Mouse (Mus musculus): ENCODE measurements at regions not wholly inside any gene's neighbourhood (a gene's known extent, or its start where the extent isn't known, plus 50 kb on each side); places are given as distances from the start of the nearest gene placed in this dataset.
A peak's percentile ranks its signal among the peaks of the same experiment; 100 is the strongest.

GRCm38 (mm10) chr1:61187381-61188100, 209.8 kb downstream of the Icos start:
- H3K4me3 ChIP-seq (ENCODE audit: insufficient read depth, low read depth, low read length) = no peak overlapping the region
- no peak overlapping the region for H3K27ac ChIP-seq (replicated peaks; ENCODE audit: low read depth, low read length)
- peaks cover 6% of the 10 kb centered on the region; the same call in 1 of the 2 replicates for H3K4me1 ChIP-seq (ENCODE audit: control insufficient read depth, insufficient read depth, insufficient read length, low read length)

GRCm38 (mm10) chr1:61190921-61191320, 213.2 kb downstream of the Icos start:
- H3K4me1 ChIP-seq (ENCODE audit: control insufficient read depth, insufficient read depth, insufficient read length, low read length) = peaks cover 6% of the 10 kb centered on the region; the same call in 1 of the 2 replicates
- no peak overlapping the region for H3K27ac ChIP-seq (replicated peaks; ENCODE audit: low read depth, low read length)
- no peak overlapping the region for H3K4me3 ChIP-seq (ENCODE audit: insufficient read depth, low read depth, low read length)

DNA sequence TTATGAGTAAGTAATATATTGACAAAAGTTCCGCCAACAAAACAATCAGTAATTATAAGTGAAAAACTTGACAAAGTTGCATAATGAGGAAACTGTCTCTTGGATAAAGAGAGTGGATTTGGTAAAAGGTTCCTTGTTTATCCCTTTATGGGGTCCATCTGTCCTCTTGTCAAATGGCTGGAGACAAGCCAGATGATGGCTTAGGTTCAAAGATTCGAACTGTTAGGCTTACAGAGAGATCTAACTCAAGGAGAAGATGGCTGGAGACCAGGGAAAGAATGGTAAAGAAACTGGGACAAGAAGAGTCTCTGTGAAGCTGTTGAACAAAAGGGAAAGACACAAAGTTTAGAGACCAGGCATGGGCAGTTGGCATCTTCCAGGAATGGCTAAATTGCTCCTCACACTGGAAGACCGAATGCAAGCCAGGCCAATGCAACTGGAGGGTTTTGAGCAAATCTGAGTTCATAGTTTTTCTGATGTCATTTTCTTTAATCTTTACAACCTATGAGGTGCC, 220.9 kb downstream of the Icos start:
- H3K27ac ChIP-seq (replicated peaks; ENCODE audit: low read depth, low read length) = no peak overlapping the region
- no peak overlapping the region for H3K4me3 ChIP-seq (ENCODE audit: insufficient read depth, low read depth, low read length)
- H3K4me1 ChIP-seq (ENCODE audit: control insufficient read depth, insufficient read depth, insufficient read length, low read length) = peaks cover under 1% of the 10 kb centered on the region; the same call in 1 of the 2 replicates

DNA sequence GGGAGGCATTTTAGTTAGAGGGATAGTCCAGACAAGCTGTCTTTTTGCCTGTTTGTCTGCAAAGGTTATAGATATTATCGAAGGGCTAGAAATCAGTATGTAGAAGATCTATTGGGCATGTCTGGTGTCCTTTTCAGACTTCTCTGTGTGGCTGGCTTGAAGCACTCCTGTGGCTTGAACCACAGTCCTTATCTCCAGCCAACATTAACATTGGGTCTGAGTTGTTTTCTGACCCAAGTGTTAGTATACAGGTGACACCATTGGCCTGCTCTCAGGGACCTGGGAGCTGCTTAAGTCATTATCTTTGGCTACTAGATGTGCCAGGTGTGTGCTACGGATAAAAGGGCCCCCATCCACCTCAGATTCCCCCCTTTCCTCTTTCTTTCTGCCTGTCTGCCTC, 223.3 kb downstream of the Icos start:
- Histone ChIP-seq H3K4me1 (ENCODE audit: control insufficient read depth, insufficient read depth, insufficient read length, low read length) (peaks cover 12% of the 10 kb centered on the region; the same call in 1 of the 2 replicates), H3K4me3 (ENCODE audit: insufficient read depth, low read depth, low read length) (no peak overlapping the region), H3K27ac (replicated peaks; ENCODE audit: low read depth, low read length) (no peak overlapping the region)

GRCm38 (mm10) chr1:61202079-61202478, 224.4 kb downstream of the Icos start:
- no peak overlapping the region for H3K27ac ChIP-seq (replicated peaks; ENCODE audit: low read depth, low read length)
- peaks cover 15% of the 10 kb centered on the region; the same call in 1 of the 2 replicates for H3K4me1 ChIP-seq (ENCODE audit: control insufficient read depth, insufficient read depth, insufficient read length, low read length)
- no peak overlapping the region for H3K4me3 ChIP-seq (ENCODE audit: insufficient read depth, low read depth, low read length)

DNA sequence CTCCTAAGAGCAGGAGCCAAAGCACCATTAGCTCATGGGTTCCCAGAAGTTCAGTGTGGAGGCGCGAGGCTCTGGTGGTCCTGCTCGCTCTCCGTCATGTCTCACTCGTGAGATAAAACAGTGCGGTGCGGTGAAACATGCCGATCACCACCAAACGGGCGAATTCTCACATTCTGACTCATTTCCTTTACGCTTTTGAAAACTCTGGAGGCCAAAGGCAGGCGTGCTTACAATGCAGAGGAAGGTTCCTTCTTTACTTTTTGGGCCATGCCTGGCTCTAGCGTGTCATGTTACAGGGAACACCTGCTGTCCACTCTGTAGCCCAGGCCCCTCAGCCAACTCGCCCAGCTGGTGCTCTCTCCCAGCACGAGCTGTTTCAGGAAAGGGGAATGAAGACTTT, 225.4 kb downstream of the Icos start:
- no peak overlapping the region; the same call in 1 of the 2 replicates for H3K4me3 ChIP-seq (ENCODE audit: insufficient read depth, low read depth, low read length)
- peak overlapping the region; percentile 62 for H3K27ac ChIP-seq (replicated peaks; ENCODE audit: low read depth, low read length)
- H3K4me1 ChIP-seq (ENCODE audit: control insufficient read depth, insufficient read depth, insufficient read length, low read length) = peaks cover 15% of the 10 kb centered on the region; the same call in 1 of the 2 replicates

DNA sequence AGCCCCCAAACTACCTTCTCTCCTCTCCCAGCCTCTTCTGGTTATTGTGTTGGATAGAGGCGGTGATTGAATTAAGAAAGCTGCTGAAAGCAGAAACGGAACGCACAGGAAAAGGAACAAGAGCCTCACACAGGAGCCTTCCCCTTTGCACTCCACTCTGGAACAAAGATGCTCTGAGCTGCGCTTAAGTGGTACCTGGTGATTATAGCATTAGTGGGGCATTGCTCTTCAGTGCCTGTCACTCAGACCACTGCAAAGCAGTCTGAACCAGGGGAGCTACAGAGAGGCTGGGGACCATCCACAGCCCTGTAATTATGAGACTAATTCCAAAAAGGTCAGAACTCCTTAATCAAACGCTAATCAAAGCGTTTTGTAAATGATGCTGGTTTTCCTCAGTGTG, 225.9 kb downstream of the Icos start:
- H3K27ac ChIP-seq (replicated peaks; ENCODE audit: low read depth, low read length) = peak overlapping the region; percentile 78
- H3K4me3 ChIP-seq (ENCODE audit: insufficient read depth, low read depth, low read length) = no peak overlapping the region
- H3K4me1 ChIP-seq (ENCODE audit: control insufficient read depth, insufficient read depth, insufficient read length, low read length) = peaks cover 15% of the 10 kb centered on the region; the same call in 1 of the 2 replicates

- no peak overlapping the region for H3K4me3 ChIP-seq (ENCODE audit: insufficient read depth, low read depth, low read length)
- no peak overlapping the region for H3K27ac ChIP-seq (replicated peaks; ENCODE audit: low read depth, low read length)
- H3K4me1 ChIP-seq (ENCODE audit: control insufficient read depth, insufficient read depth, insufficient read length, low read length) = peaks cover 15% of the 10 kb centered on the region; the same call in 1 of the 2 replicates
These were observed 227.4 kb downstream of the Icos start for GRCm38 (mm10) chr1:61205137-61205536.

GRCm38 (mm10) chr1:61206861-61207380, 229.2 kb downstream of the Icos start:
- no peak overlapping the region for H3K4me3 ChIP-seq (ENCODE audit: insufficient read depth, low read depth, low read length)
- peak overlapping the region; percentile 99 for H3K27ac ChIP-seq (replicated peaks; ENCODE audit: low read depth, low read length)
- H3K4me1 ChIP-seq (ENCODE audit: control insufficient read depth, insufficient read depth, insufficient read length, low read length) = peaks cover 15% of the 10 kb centered on the region; the same call in 1 of the 2 replicates

- no peak overlapping the region for H3K4me3 ChIP-seq (ENCODE audit: insufficient read depth, low read depth, low read length)
- peaks cover 15% of the 10 kb centered on the region; the same call in 1 of the 2 replicates for H3K4me1 ChIP-seq (ENCODE audit: control insufficient read depth, insufficient read depth, insufficient read length, low read length)
- H3K27ac ChIP-seq (replicated peaks; ENCODE audit: low read depth, low read length) = no peak overlapping the region
These were observed 230.7 kb downstream of the Icos start for GRCm38 (mm10) chr1:61208386-61208785.

DNA sequence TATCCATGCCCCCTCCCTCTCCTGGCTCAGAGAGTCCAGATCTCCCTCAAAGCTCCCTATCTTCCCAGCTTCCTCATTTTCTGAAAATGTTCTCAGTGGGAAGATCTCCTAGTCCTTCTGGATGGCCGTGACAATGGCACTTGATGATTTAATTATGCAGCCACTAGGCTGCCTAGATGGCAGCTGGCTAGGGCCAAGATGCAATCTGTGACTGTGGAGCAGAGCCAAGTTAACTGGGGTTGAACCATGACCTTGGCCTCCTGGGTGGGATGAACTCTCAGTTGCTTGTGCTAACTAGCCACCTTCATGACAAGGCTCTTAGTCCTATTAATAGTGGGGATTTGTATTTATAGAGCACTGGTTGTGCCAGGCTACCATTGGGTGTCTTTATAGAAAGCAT, 243.4 kb downstream of the Icos start:
- no peak overlapping the region for H3K27ac ChIP-seq (replicated peaks; ENCODE audit: low read depth, low read length)
- no peak overlapping the region for H3K4me3 ChIP-seq (ENCODE audit: insufficient read depth, low read depth, low read length)
- H3K4me1 ChIP-seq (ENCODE audit: control insufficient read depth, insufficient read depth, insufficient read length, low read length) = no peaks in the 10 kb centered on the region

- no peak overlapping the region for H3K27ac ChIP-seq (replicated peaks; ENCODE audit: low read depth, low read length)
- no peak overlapping the region for H3K4me3 ChIP-seq (ENCODE audit: insufficient read depth, low read depth, low read length)
- peaks cover 2% of the 10 kb centered on the region; the same call in 1 of the 2 replicates for H3K4me1 ChIP-seq (ENCODE audit: control insufficient read depth, insufficient read depth, insufficient read length, low read length)
These were observed 251.2 kb downstream of the Icos start for GRCm38 (mm10) chr1:61228942-61229341.

GRCm38 (mm10) chr1:61233001-61233400, 255.3 kb downstream of the Icos start:
- Histone ChIP-seq H3K4me3 (ENCODE audit: insufficient read depth, low read depth, low read length) (no peak overlapping the region), H3K27ac (replicated peaks; ENCODE audit: low read depth, low read length) (no peak overlapping the region), H3K4me1 (ENCODE audit: control insufficient read depth, insufficient read depth, insufficient read length, low read length) (peaks cover 2% of the 10 kb centered on the region; the same call in 1 of the 2 replicates)

DNA sequence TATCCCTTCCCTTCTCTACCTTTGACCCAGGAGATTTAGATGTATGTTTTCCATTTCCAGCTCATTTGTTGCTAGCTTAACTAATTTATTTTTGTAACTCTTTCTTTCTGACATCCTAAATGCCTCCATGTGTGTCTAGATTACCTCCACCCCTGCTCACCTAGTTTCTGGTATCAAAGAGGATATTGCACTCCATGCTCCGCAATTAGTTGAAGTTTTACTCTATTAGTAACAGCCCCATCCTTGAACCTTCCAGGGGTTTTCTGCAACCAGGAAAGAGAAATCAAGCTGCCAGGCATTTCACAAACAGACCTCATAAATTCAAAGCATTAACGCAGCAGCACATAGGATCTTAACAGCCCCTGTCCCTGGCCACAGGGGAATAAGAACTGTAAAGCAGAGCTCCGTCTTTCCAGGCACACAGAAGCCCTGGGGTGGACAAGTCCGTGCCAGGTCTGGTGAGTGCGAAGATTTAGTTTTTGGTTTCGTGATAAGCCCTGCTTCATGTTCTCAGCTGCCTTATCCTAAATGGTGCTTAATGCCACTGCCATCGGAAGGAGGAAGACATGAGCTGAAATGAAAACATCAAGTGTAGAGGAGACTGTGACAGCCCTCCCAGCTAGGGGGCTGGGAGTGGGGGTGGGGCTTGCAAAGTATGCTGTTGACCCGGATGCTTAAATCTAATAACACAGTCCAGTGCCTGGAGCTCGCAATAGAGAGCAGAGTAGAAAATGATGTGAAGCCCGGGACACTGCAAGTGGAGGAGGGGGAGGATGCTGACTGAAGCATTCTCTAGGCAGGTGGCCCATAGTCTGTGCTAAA, 256.0 kb downstream of the Icos start:
- no peak overlapping the region for H3K27ac ChIP-seq (replicated peaks; ENCODE audit: low read depth, low read length)
- H3K4me3 ChIP-seq (ENCODE audit: insufficient read depth, low read depth, low read length) = no peak overlapping the region
- peaks cover 2% of the 10 kb centered on the region; the same call in 1 of the 2 replicates for H3K4me1 ChIP-seq (ENCODE audit: control insufficient read depth, insufficient read depth, insufficient read length, low read length)

DNA sequence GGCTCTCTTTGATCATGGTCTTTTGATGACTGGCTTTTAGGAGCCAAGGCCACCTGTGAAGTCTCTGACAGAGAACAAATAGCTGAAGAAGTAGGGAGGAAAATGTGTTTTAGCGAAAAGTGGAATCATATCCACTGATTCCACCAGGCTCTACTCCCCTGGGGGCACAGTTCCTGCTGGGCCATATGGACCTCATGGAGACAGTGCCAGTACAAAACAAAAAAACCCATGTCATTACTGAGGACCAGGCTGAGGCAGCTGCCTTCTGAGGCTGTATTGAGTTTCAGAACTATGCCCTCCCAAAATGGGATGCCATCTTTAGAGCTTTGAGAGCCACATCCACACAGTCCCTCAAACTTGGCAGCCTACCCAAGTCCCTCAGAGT, 256.6 kb downstream of the Icos start:
- no peak overlapping the region for H3K4me3 ChIP-seq (ENCODE audit: insufficient read depth, low read depth, low read length)
- H3K4me1 ChIP-seq (ENCODE audit: control insufficient read depth, insufficient read depth, insufficient read length, low read length) = peaks cover 2% of the 10 kb centered on the region; the same call in 1 of the 2 replicates
- no peak overlapping the region for H3K27ac ChIP-seq (replicated peaks; ENCODE audit: low read depth, low read length)

Data from brown adipose tissue, adult 24 weeks (tissue).